Mouse (Mus musculus): ENCODE measurements around the gene Spag17. TPM values are rescaled to one million over a fixed set of nuclear protein-coding genes. Genes with fewer than 3 reads are reported as not detected.

Spag17 gene
- polyA plus RNA-seq, 1 experiment: 0.05 TPM

- DNase-seq: peak in 1 of 2 experiments; percentile 3
- no peak for TF ChIP-seq POLR2A (IDR thresholded peaks at IDR 0.05; ENCODE audit: borderline replicate concordance, insufficient read depth, low read length)
- no peak for TF ChIP-seq CTCF (IDR thresholded peaks at IDR 0.05; ENCODE audit: borderline replicate concordance, insufficient read depth, low read depth, low read length)
- Histone ChIP-seq H3K4me3 (replicated peaks; ENCODE audit: insufficient read depth, low read depth, low read length) (no peak overlapping the region), H3K27ac (ENCODE audit: insufficient read depth, low read length) (no peak overlapping the region), H3K27me3 (ENCODE audit: control insufficient read depth, insufficient read depth, low read length) (no peaks in the 10 kb centered on the region), H3K4me1 (ENCODE audit: control insufficient read depth, insufficient read depth, low read length) (no peaks in the 10 kb centered on the region)
- WGBS: 15% methylated on average over 5 of the region's 5 CpGs
Measured at GRCm38 (mm10) chr3:99970766-99971165, 85.6 kb downstream of the Spag17 start.

GRCm38 (mm10) chr3:99981046-99981445, 95.8 kb downstream of the Spag17 start:
- no peak for TF ChIP-seq POLR2A (IDR thresholded peaks at IDR 0.05; ENCODE audit: borderline replicate concordance, insufficient read depth, low read length)
- no peak for TF ChIP-seq CTCF (IDR thresholded peaks at IDR 0.05; ENCODE audit: borderline replicate concordance, insufficient read depth, low read depth, low read length)
- no peak overlapping the region for H3K27ac ChIP-seq (ENCODE audit: insufficient read depth, low read length)
- WGBS: 61% methylated on average over 7 of the region's 7 CpGs

GRCm38 (mm10) chr3:100004676-100005075, 119.5 kb downstream of the Spag17 start:
- TF ChIP-seq CTCF (IDR thresholded peaks at IDR 0.05; ENCODE audit: borderline replicate concordance, insufficient read depth, low read depth, low read length) (no peak), POLR2A (IDR thresholded peaks at IDR 0.05; ENCODE audit: borderline replicate concordance, insufficient read depth, low read length) (no peak)
- H3K27me3 ChIP-seq (ENCODE audit: control insufficient read depth, insufficient read depth, low read length): no peaks in the 10 kb centered on the region
- no peaks in the 10 kb centered on the region for H3K4me1 ChIP-seq (ENCODE audit: control insufficient read depth, insufficient read depth, low read length)
- H3K27ac ChIP-seq (ENCODE audit: insufficient read depth, low read length): no peak overlapping the region
- 64% methylated on average over 1 of the region's 1 CpGs for WGBS
- DNase-seq: no peak
- H3K4me3 ChIP-seq (replicated peaks; ENCODE audit: insufficient read depth, low read depth, low read length): no peak overlapping the region

More at GRCm38 (mm10) chr3:99981046-99981445, 95.8 kb downstream of the Spag17 start:
- Histone ChIP-seq H3K27me3 (ENCODE audit: control insufficient read depth, insufficient read depth, low read length) (no peaks in the 10 kb centered on the region), H3K4me3 (replicated peaks; ENCODE audit: insufficient read depth, low read depth, low read length) (no peak overlapping the region), H3K4me1 (ENCODE audit: control insufficient read depth, insufficient read depth, low read length) (no peaks in the 10 kb centered on the region)
- no peak for DNase-seq

- DNase-seq: peak in 1 of 2 experiments; percentile 24
- TF ChIP-seq POLR2A (IDR thresholded peaks at IDR 0.05; ENCODE audit: borderline replicate concordance, insufficient read depth, low read length): no peak
- no peak for TF ChIP-seq CTCF (IDR thresholded peaks at IDR 0.05; ENCODE audit: borderline replicate concordance, insufficient read depth, low read depth, low read length)
- Histone ChIP-seq H3K4me3 (replicated peaks; ENCODE audit: insufficient read depth, low read depth, low read length) (no peak overlapping the region), H3K27ac (ENCODE audit: insufficient read depth, low read length) (no peak overlapping the region), H3K27me3 (ENCODE audit: control insufficient read depth, insufficient read depth, low read length) (no peaks in the 10 kb centered on the region), H3K4me1 (ENCODE audit: control insufficient read depth, insufficient read depth, low read length) (no peaks in the 10 kb centered on the region)
Measured at GRCm38 (mm10) chr3:100009807-100010206, 124.6 kb downstream of the Spag17 start.

- Histone ChIP-seq H3K27ac (ENCODE audit: insufficient read depth, low read length) (no peak overlapping the region), H3K4me1 (ENCODE audit: control insufficient read depth, insufficient read depth, low read length) (no peaks in the 10 kb centered on the region), H3K27me3 (ENCODE audit: control insufficient read depth, insufficient read depth, low read length) (no peaks in the 10 kb centered on the region), H3K4me3 (replicated peaks; ENCODE audit: insufficient read depth, low read depth, low read length) (no peak overlapping the region)
- TF ChIP-seq POLR2A (IDR thresholded peaks at IDR 0.05; ENCODE audit: borderline replicate concordance, insufficient read depth, low read length): no peak
- no peak for TF ChIP-seq CTCF (IDR thresholded peaks at IDR 0.05; ENCODE audit: borderline replicate concordance, insufficient read depth, low read depth, low read length)
- 84% methylated on average over 1 of the region's 1 CpGs for WGBS
- DNase-seq: no peak
Measured at GRCm38 (mm10) chr3:100014110-100014509, 128.9 kb downstream of the Spag17 start.

GRCm38 (mm10) chr3:100031291-100031690, 146.1 kb downstream of the Spag17 start:
- DNase-seq: no peak
- Histone ChIP-seq H3K27me3 (ENCODE audit: control insufficient read depth, insufficient read depth, low read length) (no peaks in the 10 kb centered on the region), H3K27ac (ENCODE audit: insufficient read depth, low read length) (no peak overlapping the region), H3K4me1 (ENCODE audit: control insufficient read depth, insufficient read depth, low read length) (peaks cover 10% of the 10 kb centered on the region; the same call in 1 of the 2 replicates), H3K4me3 (replicated peaks; ENCODE audit: insufficient read depth, low read depth, low read length) (no peak overlapping the region)
- 46% methylated on average over 4 of the region's 4 CpGs for WGBS
- TF ChIP-seq POLR2A (IDR thresholded peaks at IDR 0.05; ENCODE audit: borderline replicate concordance, insufficient read depth, low read length) (no peak), CTCF (IDR thresholded peaks at IDR 0.05; ENCODE audit: borderline replicate concordance, insufficient read depth, low read depth, low read length) (peak; percentile 37; the same call in 1 of the 2 replicates)

GRCm38 (mm10) chr3:100032969-100033368, 147.8 kb downstream of the Spag17 start:
- WGBS: 20% methylated on average over 1 of the region's 1 CpGs
- H3K27ac ChIP-seq (ENCODE audit: insufficient read depth, low read length): no peak overlapping the region
- no peaks in the 10 kb centered on the region for H3K27me3 ChIP-seq (ENCODE audit: control insufficient read depth, insufficient read depth, low read length)
- peak in 1 of 2 experiments; percentile 25 for DNase-seq
- TF ChIP-seq POLR2A (IDR thresholded peaks at IDR 0.05; ENCODE audit: borderline replicate concordance, insufficient read depth, low read length) (no peak), CTCF (IDR thresholded peaks at IDR 0.05; ENCODE audit: borderline replicate concordance, insufficient read depth, low read depth, low read length) (no peak)
- H3K4me3 ChIP-seq (replicated peaks; ENCODE audit: insufficient read depth, low read depth, low read length): no peak overlapping the region
- H3K4me1 ChIP-seq (ENCODE audit: control insufficient read depth, insufficient read depth, low read length): peaks cover 12% of the 10 kb centered on the region; the same call in 1 of the 2 replicates

- DNase-seq: peak in 1 of 2 experiments; percentile 49
Measured at GRCm38 (mm10) chr3:100034366-100034956, 149.3 kb downstream of the Spag17 start.

More at GRCm38 (mm10) chr3:100034366-100034956, 149.3 kb downstream of the Spag17 start:
- Histone ChIP-seq H3K4me3 (replicated peaks; ENCODE audit: insufficient read depth, low read depth, low read length) (no peak overlapping the region), H3K27me3 (ENCODE audit: control insufficient read depth, insufficient read depth, low read length) (no peaks in the 10 kb centered on the region), H3K27ac (ENCODE audit: insufficient read depth, low read length) (no peak overlapping the region), H3K4me1 (ENCODE audit: control insufficient read depth, insufficient read depth, low read length) (peaks cover 12% of the 10 kb centered on the region; the same call in 1 of the 2 replicates)
- WGBS: 37% methylated on average over 4 of the region's 4 CpGs
- TF ChIP-seq POLR2A (IDR thresholded peaks at IDR 0.05; ENCODE audit: borderline replicate concordance, insufficient read depth, low read length): no peak
- TF ChIP-seq CTCF (IDR thresholded peaks at IDR 0.05; ENCODE audit: borderline replicate concordance, insufficient read depth, low read depth, low read length): no peak
